Mouse (Mus musculus) midbrain, embryonic 16.5 days (tissue): ENCODE measurements around the gene Nprl3. TPM values are rescaled to one million over a fixed set of nuclear protein-coding genes. Genes with fewer than 3 reads are reported as not detected.

Source experiments
- ATAC-seq: fragments of 200-750 bp; cut with Nextera tagmentation; 2 replicates; pipeline ENCODE4 v1.8.0; 2017; ENCODE audit warnings: moderate TSS enrichment
- H3K27ac ChIP-seq: fragments of 300-500 bp; sonication (generic); 2 replicates; pipeline ENCODE4 v1.5.1; 2014; ENCODE audit warnings: mild to moderate bottlenecking, low read length, mixed read lengths
- H3K27me3 ChIP-seq: fragments of 300-500 bp; sonication (generic); 2 replicates; pipeline ENCODE4 v1.6.1; 2014; ENCODE audit warnings: low read depth, low read length, mixed read lengths; ENCODE audit not compliant: control insufficient read depth, insufficient read depth
- H3K36me3 ChIP-seq: fragments of 300-500 bp; sonication (generic); 2 replicates; pipeline ENCODE4 v1.6.1; 2014; ENCODE audit warnings: mild to moderate bottlenecking, low read length, moderate library complexity, mixed read lengths; ENCODE audit not compliant: control insufficient read depth, insufficient read depth
- H3K4me1 ChIP-seq: fragments of 300-500 bp; sonication (generic); 2 replicates; pipeline ENCODE4 v1.6.1; 2014; ENCODE audit warnings: mild to moderate bottlenecking, low read length, mixed read lengths; ENCODE audit not compliant: control insufficient read depth, insufficient read depth
- H3K4me2 ChIP-seq: fragments of 300-500 bp; sonication (generic); 2 replicates; pipeline ENCODE4 v1.6.1; 2014; ENCODE audit warnings: mild to moderate bottlenecking, low read length, mixed read lengths
- H3K4me3 ChIP-seq: fragments of 300-500 bp; sonication (generic); 2 replicates; pipeline ENCODE4 v1.5.1; 2014; ENCODE audit warnings: low read depth, mild to moderate bottlenecking, low read length, moderate library complexity, mixed read lengths
- H3K9ac ChIP-seq: fragments of 300-500 bp; sonication (generic); 2 replicates; pipeline ENCODE4 v1.6.1; 2014; ENCODE audit warnings: low read depth, low read length, mixed read lengths
- H3K9me3 ChIP-seq: fragments of 300-500 bp; sonication (generic); replicated peaks from 2 replicates; pipeline ENCODE4 v1.6.1; 2014; ENCODE audit warnings: mild to moderate bottlenecking, low read length, mixed read lengths; ENCODE audit not compliant: control insufficient read depth, poor library complexity, severe bottlenecking
- WGBS: fragments of 180-500 bp; shearing (Covaris S2); extraction: QIAGEN DNeasy Blood & Tissue Kit; methylation state at CpG from one replicate; pipeline ENCODE4 v1.1.7; 2014; 5-methylcytosine and 5-hydroxymethylcytosine counted together
- polyA plus RNA-seq: library from polyadenylated mRNA; unstranded; fragments of >200 nt; fragmentation: Nextera tagmentation; extraction: Ambion mirVana; gene quantifications from 2 replicates; pipeline ENCODE4 v1.2.1, GENCODE M21; 2015

Gene Nprl3
- polyA plus RNA-seq = 45.3 and 52.4 TPM in 2 replicates

DNA sequence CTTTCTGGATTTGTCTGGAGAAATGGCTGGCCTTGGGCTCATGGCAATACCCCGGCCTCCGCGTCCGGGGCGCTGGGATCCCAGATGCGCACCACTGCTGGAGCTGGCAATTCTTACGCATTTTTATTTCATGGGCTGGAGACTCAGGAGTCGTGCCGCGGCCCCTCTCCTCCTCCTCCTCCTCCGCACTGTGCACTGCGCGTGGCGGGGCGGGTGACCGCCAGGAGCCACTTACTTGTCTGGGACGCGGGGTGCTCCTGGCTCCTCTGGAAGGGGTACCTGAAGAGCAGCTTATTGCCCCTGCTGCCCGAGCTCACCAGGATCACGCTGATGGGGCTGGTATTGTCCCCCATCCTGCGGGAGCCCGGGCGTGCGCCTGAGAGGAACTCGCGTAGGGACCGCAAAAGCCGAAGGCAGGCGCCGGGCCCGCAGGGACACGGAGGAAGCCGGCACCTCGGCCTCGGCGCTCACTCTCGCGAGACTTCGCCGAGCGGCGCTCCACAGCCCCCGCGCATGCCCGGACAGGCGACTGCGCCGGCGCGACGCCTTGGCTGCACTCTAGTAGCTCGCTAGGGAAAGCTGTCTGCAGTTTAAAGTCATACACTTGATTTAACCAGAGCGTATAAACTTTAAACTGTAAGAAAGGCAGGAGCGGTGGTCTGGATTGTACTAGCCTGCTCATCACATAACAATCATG is at the start of gene Nprl3:
Nprl3 (minus strand) TSS at position 520 of the 697 bp plus-strand sequence.
- peak within 1 kb of the TSS; percentile 78 for H3K4me3 ChIP-seq
- WGBS = under 1% methylated on average over 54 of the region's 54 CpGs
- ATAC-seq = peak; percentile 99
- peaks cover 14% of the 10 kb centered on the region for H3K4me1 ChIP-seq
- H3K9me3 ChIP-seq = no peaks in the 10 kb centered on the region
- H3K36me3 ChIP-seq = 0 out of 2 replicates have a peak, but pooled peaks cover 5% of the 10 kb centered on the region
- H3K4me2 ChIP-seq = peak within 1 kb of the TSS; percentile 63
- H3K9ac ChIP-seq = peak within 1 kb of the TSS; percentile 82
- no peaks in the 10 kb centered on the region; the same call in 1 of the 2 replicates for H3K27me3 ChIP-seq
- peak within 1 kb of the TSS; percentile 95 for H3K27ac ChIP-seq

DNA sequence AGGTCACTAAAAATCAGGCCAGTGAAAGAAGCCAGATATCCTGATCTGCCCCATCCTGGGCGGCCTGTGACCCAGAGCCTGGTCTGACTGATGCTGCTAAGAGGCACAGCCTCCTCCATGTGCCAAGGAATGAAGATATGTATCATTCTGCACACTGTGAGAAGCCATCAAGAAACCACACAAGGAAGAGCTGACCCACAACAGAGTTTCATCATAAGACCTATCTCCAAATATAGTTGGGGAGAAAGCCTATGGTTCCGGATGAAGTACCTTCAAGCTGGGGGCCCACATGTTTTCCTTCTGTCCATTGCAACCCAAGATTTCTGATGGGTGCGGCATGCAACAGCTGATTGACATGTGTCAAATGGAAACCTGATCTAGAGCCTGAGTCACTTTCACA is 48.5 kb upstream of the Nprl3 start:
- Histone ChIP-seq H3K27ac (no peak overlapping the region), H3K27me3 (no peaks in the 10 kb centered on the region), H3K36me3 (no peaks in the 10 kb centered on the region), H3K4me3 (no peak overlapping the region), H3K9me3 (no peaks in the 10 kb centered on the region), H3K4me2 (no peak overlapping the region), H3K4me1 (no peaks in the 10 kb centered on the region), H3K9ac (no peak overlapping the region)
- WGBS = 84% methylated on average over 3 of the region's 3 CpGs
- no peak for ATAC-seq

DNA sequence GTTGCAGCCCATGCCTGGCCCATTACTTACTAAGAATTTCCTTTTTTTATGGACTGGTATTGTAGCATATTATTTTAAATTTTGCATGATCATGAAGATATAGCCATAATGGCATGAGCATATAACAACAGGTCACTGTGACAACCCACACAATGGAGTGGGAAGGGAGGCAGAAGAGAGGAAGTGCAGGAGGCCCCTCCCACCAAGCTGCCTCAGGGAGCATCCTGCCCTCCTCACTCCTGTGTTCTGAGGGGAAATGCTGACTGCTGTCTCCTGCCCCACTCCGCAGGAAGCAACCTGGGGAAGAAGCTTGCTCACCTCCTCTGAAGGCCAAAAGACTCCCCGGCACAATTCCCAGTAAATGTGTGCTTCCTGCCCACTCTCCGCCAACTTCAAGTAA is 42.4 kb upstream of the Nprl3 start:
- H3K4me3 ChIP-seq = no peak overlapping the region
- no peaks in the 10 kb centered on the region for H3K36me3 ChIP-seq
- no peaks in the 10 kb centered on the region for H3K4me1 ChIP-seq
- H3K4me2 ChIP-seq = no peak overlapping the region
- no peak overlapping the region for H3K9ac ChIP-seq
- H3K9me3 ChIP-seq = no peaks in the 10 kb centered on the region
- H3K27ac ChIP-seq = no peak overlapping the region
- no peaks in the 10 kb centered on the region for H3K27me3 ChIP-seq
- WGBS = 75% methylated on average over 3 of the region's 3 CpGs
- ATAC-seq = no peak

DNA sequence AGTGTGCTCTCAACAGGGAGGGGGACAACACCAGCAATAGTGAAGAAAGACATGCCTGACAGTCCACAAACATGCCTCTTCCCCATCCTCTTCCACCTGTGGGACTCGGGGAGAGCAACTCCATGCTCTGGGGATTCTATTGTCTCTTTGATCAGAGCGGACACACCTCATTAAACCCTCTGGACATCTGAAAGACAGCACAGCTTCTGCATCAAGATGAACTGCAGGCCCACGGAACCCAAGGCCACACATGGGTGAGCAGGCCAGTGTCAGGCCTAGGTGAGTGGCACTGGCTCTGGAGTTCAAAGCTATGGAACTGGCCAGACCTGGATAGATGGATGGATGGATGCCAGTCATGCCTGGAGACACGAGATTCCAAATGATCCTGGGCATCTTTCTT is 41.9 kb upstream of the Nprl3 start:
- 35% methylated on average over 4 of the region's 4 CpGs for WGBS
- no peaks in the 10 kb centered on the region for H3K36me3 ChIP-seq
- no peak overlapping the region for H3K4me2 ChIP-seq
- H3K27me3 ChIP-seq = no peaks in the 10 kb centered on the region
- H3K9ac ChIP-seq = no peak overlapping the region
- no peak for ATAC-seq
- no peaks in the 10 kb centered on the region for H3K9me3 ChIP-seq
- no peaks in the 10 kb centered on the region for H3K4me1 ChIP-seq
- H3K27ac ChIP-seq = no peak overlapping the region
- no peak overlapping the region for H3K4me3 ChIP-seq

DNA sequence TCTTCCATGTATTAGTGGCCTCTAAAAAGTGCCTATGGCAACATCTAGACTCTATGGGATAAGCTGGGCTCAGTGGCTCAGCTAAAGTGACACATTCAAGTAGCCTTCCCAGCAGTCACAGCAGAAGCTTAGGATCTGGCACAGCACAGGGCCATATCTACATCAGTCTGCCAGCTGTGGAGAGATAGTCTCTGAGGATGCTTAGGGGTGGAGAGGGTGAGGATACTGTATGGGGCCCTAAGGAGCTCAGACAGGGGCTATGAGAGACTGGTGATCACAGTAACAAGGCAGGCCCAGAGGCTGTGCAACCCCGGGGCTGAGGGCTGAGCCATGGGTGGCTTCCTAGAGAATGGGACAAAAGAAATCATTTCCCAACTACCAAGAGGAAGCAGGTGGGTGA is 39.5 kb upstream of the Nprl3 start:
- H3K9ac ChIP-seq = no peak overlapping the region

DNA sequence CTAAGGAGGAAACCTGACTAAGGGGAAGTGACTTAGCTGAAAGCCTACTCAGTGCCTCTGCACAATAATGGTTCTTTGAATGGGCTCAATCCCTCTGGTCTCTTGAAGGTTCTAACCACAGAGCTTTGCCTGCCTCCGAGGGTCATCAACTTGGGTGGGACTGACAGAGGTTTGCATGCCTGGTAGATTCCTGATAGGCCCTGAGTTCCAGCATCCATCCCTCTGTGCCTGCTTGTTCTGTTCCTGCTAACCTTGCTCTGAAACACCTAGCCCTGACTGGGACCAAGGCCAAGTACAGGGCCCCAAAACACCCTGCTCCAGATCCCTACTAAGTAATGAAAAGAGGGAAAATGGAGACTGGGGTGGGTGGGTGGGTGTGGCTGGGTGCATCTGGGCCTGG is 35.9 kb upstream of the Nprl3 start:
- Histone ChIP-seq H3K4me1 (peaks cover 6% of the 10 kb centered on the region), H3K9ac (no peak overlapping the region)

More for the DNA sequence above, 39.5 kb upstream of the Nprl3 start:
- Histone ChIP-seq H3K9me3 (no peaks in the 10 kb centered on the region), H3K4me2 (no peak overlapping the region), H3K36me3 (no peaks in the 10 kb centered on the region), H3K27ac (no peak overlapping the region), H3K4me1 (peaks cover 6% of the 10 kb centered on the region), H3K4me3 (no peak overlapping the region), H3K27me3 (no peaks in the 10 kb centered on the region)
- WGBS = 75% methylated on average over 1 of the region's 1 CpGs
- ATAC-seq = no peak

DNA sequence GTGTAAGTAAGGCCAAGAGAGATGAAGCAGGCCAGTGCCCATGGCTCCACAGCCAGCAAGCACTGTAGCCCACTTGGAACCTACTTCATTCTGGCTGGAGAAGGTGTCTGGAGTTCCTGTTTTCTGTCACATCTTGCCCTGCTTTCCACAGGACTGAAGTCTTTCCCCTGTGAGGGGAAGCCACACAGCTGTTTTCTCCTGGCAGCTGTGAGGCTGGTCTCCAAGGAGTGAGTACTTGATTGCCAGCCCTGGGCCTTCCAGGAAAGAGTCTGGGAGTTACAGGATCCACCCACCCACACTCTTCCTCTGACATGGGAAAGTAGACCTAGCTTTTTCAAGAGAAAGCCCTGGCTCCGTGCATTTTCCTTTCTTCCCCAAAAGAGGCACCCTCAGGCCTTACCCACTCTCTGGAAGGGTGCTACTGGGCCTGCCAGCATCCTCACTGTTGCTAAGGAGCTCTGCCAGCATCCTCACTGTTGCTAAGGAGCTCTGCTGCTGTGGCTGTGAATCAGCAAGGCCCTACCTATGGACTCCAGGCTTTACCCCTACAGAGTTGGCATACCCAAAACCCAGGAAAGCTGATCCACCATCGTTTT is 35.4 kb upstream of the Nprl3 start:
- no peaks in the 10 kb centered on the region for H3K27me3 ChIP-seq
- 54% methylated on average over 2 of the region's 2 CpGs for WGBS
- no peak overlapping the region for H3K4me2 ChIP-seq
- H3K4me1 ChIP-seq = peaks cover 6% of the 10 kb centered on the region
- H3K9me3 ChIP-seq = no peaks in the 10 kb centered on the region
- peak; percentile 80; the same call in 1 of the 2 replicates for ATAC-seq
- no peak overlapping the region for H3K9ac ChIP-seq
- no peaks in the 10 kb centered on the region for H3K36me3 ChIP-seq
- H3K4me3 ChIP-seq = no peak overlapping the region
- no peak overlapping the region; the same call in 1 of the 2 replicates for H3K27ac ChIP-seq

More for the DNA sequence above, 35.9 kb upstream of the Nprl3 start:
- no peak for ATAC-seq
- H3K36me3 ChIP-seq = no peaks in the 10 kb centered on the region
- H3K27ac ChIP-seq = no peak overlapping the region; the same call in 1 of the 2 replicates
- 77% methylated on average over 1 of the region's 1 CpGs for WGBS
- no peak overlapping the region for H3K4me3 ChIP-seq
- H3K27me3 ChIP-seq = no peaks in the 10 kb centered on the region
- no peak overlapping the region for H3K4me2 ChIP-seq
- H3K9me3 ChIP-seq = no peaks in the 10 kb centered on the region

DNA sequence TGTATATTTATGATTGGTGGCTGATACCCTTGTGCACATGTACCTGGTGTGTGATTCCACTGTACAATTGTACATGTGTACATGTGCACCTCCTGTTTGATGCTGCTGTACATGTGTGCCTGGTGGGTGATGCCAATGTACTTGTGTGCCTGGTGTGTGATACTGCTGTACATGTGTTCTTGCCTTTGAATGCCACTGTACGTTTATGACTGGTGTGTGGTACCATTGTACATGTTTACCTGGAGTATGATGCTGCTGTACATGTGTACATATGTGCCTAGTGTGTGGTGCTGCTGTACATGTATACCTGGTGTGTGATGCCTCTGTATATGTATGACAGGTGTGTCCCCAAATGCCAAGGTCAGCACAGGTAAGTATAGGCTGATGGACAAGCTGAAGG is 34.0 kb upstream of the Nprl3 start:
- WGBS = 72% methylated on average over 1 of the region's 1 CpGs
- Histone ChIP-seq H3K27ac (no peak overlapping the region), H3K4me1 (peaks cover 6% of the 10 kb centered on the region), H3K27me3 (no peaks in the 10 kb centered on the region), H3K9ac (no peak overlapping the region), H3K9me3 (no peaks in the 10 kb centered on the region), H3K36me3 (no peaks in the 10 kb centered on the region), H3K4me3 (no peak overlapping the region), H3K4me2 (no peak overlapping the region)
- ATAC-seq = no peak
